Mouse (Mus musculus): ENCODE measurements at regions not wholly inside any gene's neighbourhood (a gene's known extent, or its start where the extent isn't known, plus 50 kb on each side); places are given as distances from the start of the nearest gene placed in this dataset.
A peak's percentile ranks its signal among the peaks of the same experiment; 100 is the strongest.

DNA sequence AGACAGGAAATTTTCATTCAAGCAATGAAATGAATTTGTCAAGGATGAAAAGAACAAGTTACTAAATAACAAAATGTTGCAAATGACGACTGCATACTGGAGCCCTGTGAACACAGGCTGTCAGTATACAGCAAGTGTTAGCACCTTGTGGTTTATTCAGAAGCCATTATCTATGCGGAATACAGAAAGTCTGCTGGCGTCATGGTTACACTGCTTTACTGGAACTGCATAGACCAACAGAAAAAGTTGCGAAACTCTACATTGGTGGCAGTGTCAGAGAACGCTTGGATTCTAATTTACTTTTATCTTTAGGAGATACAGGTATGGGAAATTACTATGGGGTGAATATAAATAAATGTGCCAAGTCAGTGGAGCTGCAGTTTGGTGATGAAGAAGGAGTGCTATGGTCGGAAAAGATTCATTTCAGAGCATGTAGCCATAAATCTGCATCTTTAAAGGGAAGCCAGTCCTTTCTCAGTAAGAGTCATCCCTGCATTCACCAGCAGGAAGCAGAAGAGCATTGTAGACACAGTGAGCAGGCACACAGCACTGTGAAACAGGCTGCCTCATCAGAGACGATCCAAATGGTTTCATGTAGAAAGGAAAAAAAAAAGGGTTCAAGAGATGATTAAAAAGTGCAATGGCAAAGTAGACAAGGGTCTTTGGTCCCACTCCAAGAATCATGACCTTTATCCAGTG is 586.3 kb downstream of the Kctd12 start:
- no peak for DNase-seq

- no peak for DNase-seq
These were observed 590.1 kb downstream of the Kctd12 start for GRCm38 (mm10) chr14:102392351-102392750.

DNA sequence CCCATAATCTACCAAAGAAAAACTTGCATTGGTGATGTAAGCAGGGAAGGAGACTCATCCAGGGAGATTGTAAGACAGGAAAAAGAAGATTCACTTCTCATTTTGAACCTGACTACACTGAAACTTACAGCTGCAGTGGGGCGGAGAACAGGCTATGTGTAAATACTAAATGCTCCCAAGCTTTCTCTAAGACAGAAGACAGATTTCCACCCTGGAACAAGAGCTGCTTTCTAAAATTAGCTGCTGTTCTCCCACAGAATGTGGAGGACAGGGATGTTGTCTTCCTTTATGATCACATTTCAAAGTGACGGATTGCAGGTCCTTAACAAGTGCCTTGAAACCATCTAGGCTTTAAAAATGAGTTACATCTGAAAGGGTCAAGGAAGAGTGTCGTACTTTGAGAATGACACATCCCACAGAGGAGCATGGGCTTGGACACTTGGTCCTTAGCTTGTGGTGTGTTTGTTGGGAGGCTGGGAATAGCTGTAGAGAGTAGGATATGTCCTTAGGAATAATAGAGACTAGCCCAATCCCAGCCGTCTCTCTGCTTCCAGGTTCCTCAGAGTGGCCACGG is 609.4 kb downstream of the Kctd12 start:
- no peak for DNase-seq

- no peak for DNase-seq
These were observed 620.8 kb downstream of the Kctd12 start for GRCm38 (mm10) chr14:102361589-102361988.

DNA sequence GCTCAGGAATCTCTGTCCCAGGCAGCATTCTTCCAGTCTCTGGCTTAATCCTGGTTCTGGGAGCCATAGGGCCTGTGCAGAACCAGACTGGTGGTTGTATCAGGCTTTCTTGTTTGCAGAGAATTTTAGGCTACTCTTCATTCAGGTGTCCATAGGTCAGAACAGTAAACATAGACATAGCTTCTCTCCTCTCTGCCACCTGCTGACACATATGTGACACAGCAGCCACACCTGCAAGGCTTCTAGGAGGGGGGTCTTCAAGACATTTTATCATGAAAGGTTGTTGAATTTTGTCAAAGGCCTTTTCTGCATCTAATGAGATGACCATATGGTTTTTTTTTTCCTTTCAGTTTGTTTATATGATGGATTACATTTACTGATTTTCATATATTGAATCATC is 599.7 kb downstream of the Lmo7 start:
- DNase-seq = no peak

DNA sequence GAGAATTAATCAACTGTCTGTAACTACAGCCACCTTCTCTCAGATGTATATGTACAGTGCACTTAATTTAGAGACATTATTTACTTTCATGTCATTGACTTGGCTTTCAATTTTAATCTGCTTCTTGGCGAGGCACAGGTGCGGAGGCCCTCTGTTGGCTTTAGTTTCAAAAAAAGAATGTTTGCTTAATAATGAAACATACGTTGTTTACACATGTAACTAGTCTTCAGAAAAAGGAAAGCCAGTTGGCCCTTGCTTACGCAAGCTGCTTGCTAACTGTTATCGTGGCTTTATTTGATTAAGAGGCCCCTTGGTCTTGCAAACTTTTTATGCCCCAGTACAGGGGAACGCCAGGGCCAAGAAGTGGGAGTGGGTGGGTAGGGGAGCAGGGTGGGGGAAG is 576.6 kb downstream of the Lmo7 start:
- DNase-seq = no peak

GRCm38 (mm10) chr14:102302826-102303225 is 573.1 kb downstream of the Lmo7 start:
- DNase-seq = no peak

- DNase-seq = no peak
These were observed 570.5 kb downstream of the Lmo7 start for GRCm38 (mm10) chr14:102300251-102300650.

DNA sequence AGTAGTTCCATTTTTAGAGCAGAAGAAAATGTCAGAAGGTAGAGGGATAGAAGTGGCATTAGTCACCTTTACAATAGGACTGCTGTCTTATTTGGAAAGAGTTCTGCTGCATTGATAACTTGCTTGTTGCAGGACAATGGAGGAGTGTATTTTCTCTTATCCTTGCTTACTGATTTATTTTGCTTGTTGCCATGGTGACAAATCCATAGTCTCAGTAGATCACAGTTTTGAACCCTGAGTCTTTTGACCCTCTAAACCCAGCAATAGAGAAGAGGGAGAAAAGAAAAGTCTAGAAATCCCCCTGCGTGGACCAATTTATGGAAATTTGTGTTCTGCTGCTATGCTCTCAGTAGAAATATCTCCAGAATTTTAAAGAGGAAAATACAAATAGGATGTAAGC is 561.6 kb downstream of the Lmo7 start:
- no peak for DNase-seq

- no peak for DNase-seq
These were observed 520.3 kb downstream of the Lmo7 start for GRCm38 (mm10) chr14:102250076-102250475.

- DNase-seq = no peak
These were observed 518.8 kb downstream of the Lmo7 start for GRCm38 (mm10) chr14:102248581-102248980.

GRCm38 (mm10) chr14:102248023-102248422 is 518.3 kb downstream of the Lmo7 start:
- DNase-seq = no peak

GRCm38 (mm10) chr14:102243806-102244536 is 514.2 kb downstream of the Lmo7 start:
- DNase-seq = no peak

DNA sequence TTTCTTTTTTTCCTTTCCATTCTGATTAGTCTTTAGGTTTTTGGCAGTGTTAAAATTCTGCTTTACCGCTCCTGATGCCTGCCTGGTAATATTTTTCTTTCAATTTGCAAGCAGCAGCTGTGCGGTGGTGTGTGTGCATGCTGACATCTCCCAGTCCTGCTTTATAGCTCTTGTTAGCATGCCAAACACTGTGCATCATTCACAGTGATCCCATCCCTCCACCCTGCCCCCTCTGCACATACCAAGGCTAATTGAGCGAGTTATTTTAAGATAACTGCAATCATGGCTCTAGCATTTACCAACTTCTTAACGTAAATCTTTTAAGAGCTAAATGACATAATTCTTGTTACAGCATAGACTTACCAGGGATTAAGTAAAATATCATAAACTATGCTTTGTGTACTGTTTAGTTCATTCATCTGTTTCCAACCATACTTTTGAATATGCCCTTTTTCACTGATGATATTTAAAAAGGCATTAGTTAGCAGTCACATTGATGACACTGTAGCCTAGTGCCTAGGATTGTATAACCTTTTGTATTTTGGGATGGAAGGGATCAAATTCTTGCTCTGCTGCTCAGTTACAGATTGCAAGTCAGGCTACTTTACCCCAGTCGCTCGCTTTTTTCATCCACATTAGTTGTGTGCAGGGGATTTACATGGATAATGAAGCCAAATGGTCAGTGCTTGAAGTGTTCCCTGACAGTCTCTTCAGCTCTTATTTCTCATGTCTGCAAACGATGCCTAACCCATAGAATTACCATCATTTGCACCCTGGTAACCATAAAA is 487.0 kb downstream of the Lmo7 start:
- DNase-seq = peak; percentile 56

GRCm38 (mm10) chr14:102215267-102215964 is 485.7 kb downstream of the Lmo7 start:
- no peak for DNase-seq

GRCm38 (mm10) chr14:102212079-102212478 is 482.3 kb downstream of the Lmo7 start:
- no peak for DNase-seq

DNA sequence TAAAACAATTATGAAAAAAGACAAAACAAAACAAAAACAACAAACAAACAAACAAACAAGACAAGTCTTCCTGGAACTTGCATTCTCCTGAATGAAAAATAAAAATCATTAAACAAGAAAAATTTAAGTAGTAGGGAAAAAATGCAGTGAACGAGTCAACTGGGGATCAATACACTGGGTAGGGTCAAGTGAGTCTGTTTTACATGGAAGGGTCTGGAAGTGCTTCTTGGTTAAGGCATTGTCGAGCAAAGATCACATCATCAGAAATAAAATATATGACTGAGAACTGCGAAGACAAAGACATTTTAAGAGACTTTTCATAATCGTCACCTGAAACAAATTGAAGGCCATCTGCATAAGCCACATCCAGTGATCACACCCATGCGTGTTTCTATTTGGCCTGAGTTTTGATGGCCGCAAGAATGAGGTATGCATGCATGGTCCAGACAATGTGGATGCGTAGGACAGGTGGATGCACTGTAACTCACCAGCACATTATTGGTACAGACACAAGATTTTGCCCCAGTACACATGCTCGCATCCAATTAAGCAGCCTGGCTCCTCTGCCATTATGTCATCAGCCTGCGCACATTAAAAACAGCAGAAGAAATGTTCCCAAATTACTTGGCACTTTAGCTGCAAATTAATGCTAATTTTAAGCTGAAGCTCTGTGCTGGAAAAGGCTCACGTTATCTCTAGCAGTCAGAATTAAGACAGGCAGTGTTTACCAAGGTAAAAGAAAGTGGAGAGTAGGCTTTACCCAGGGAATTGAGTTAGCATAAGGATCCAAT is 475.3 kb downstream of the Lmo7 start:
- DNase-seq = no peak

- DNase-seq = no peak
These were observed 469.7 kb downstream of the Lmo7 start for GRCm38 (mm10) chr14:102199430-102199829.

GRCm38 (mm10) chr14:102190786-102191185 is 461.0 kb downstream of the Lmo7 start:
- peak; percentile 30 for DNase-seq

DNA sequence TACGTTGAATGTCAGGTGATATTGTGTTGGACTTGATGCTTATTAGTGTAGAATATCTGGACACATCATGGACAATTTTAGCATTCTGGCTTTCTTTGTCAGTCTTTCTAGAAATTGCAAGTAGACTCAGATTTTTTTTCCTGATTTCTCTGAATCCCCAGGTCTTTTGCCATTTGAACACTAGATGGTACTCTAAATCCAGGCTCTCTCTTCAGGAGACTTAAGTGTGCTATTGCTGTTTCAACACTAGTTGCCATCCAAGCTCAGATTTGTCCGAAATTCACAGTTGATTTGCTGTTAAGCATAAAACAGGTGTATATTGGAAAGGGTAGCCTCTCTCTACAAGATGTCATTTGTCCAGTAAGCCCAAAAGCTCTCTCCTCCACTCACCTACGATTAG is 451.5 kb downstream of the Lmo7 start:
- no peak for DNase-seq

DNA sequence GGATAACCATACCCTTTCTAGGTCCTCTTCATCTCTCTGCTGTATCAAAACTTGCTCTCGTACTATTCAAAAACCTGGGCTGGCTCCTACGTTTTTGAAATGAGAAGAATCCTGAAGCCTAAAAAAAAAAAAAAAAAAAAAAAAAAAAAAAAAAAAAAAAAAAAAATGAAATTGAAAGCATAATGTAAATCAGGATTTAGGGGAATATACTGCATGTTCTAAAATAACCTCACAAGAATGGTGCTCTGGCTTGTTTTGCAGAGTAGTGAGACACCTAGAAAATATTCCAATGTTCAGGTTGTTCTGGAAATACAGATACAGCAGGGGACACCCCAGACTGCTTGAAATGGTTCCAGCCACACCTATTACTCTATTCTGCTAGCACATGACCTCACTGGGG is 442.0 kb downstream of the Lmo7 start:
- no peak for DNase-seq

Data from kidney, postnatal 14 days (tissue).